ENCODE assay signal across 15 mouse cellular contexts in genomic region chr6:78553008-78553698, GRCm38 (mm10).
A peak's percentile ranks its signal among the peaks of the same experiment; 100 is the strongest.
DNase-seq lines count a peak whose midpoint lies in the region; ATAC-seq lines count a peak whose summit lies in the region.
"Had no signal": no experiment of that assay in that cellular context is flagged by ENCODE, and none has a peak within 500 bp of the region (broad histone marks: within the 10 kb centered on the region; RNA-seq: fewer than 3 reads in every experiment).

No protein-coding gene starts in this region.

- H3K9me3 ChIP-seq in hindbrain, embryonic 12.5 days (replicated peaks): no peaks in the 10 kb centered on the region
- H3K9me3 ChIP-seq in hindbrain, embryonic 16.5 days (ENCODE audit: control insufficient read depth, low read length): no peaks in the 10 kb centered on the region
- H3K9me3 ChIP-seq: forebrain, embryonic 15.5 days had no signal

- no peak overlapping the region for H3K9ac ChIP-seq in hindbrain, embryonic 12.5 days
- H3K9ac ChIP-seq in hindbrain, embryonic 16.5 days (ENCODE audit: low read depth, low read length): no peak overlapping the region
- H3K9ac ChIP-seq: forebrain, embryonic 15.5 days had no signal

- DNase-seq in retina, embryonic 14.5 days (ENCODE audit: low spot score): peak; percentile 10
- no peak for DNase-seq in retina, postnatal 1 day
- DNase-seq in layer of hippocampus, postnatal 14 days (ENCODE audit: low spot score in 2 of 2): peak; percentile 41 to 81
- peak; percentile 10 for DNase-seq in telencephalon, adult 2 months (ENCODE audit: low read depth, low spot score)
- no peak for DNase-seq in cerebellum, adult 11-12 months
- DNase-seq: cerebellum, adult 2 months; heart, adult 18-20 months; lung, adult 2 months; thymus, adult 18-20 months had no signal

- ATAC-seq in hindbrain, embryonic 12.5 days (ENCODE audit: low FRiP score): peak; percentile 37; the same call in 1 of the 2 replicates
- ATAC-seq in hindbrain, embryonic 16.5 days: no peak
- ATAC-seq in inflammation-experienced regulatory T-cells, adult 6 months: no peak
- ATAC-seq: Patski had no signal

- H3K27ac ChIP-seq in hindbrain, embryonic 12.5 days: no peak overlapping the region
- no peak overlapping the region for H3K27ac ChIP-seq in hindbrain, embryonic 16.5 days (ENCODE audit: low read depth, low read length)
- H3K27ac ChIP-seq: forebrain, embryonic 15.5 days; macrophage had no signal

- H3K27me3 ChIP-seq in hindbrain, embryonic 12.5 days: no peaks in the 10 kb centered on the region
- no peaks in the 10 kb centered on the region for H3K27me3 ChIP-seq in hindbrain, embryonic 16.5 days (replicated peaks; ENCODE audit: control insufficient read depth, insufficient read depth, low read length)
- H3K27me3 ChIP-seq: forebrain, embryonic 15.5 days had no signal

- H3K4me1 ChIP-seq in hindbrain, embryonic 12.5 days: peaks cover 8% of the 10 kb centered on the region; the same call in 1 of the 2 replicates
- H3K4me1 ChIP-seq in hindbrain, embryonic 16.5 days (ENCODE audit: control insufficient read depth, insufficient read depth, low read depth, low read length): peaks cover 3% of the 10 kb centered on the region; the same call in 1 of the 2 replicates

- WGBS in hindbrain, embryonic 12.5 days: 37% methylated on average over 11 of the region's 11 CpGs
- 25% methylated on average over 11 of the region's 11 CpGs for WGBS in hindbrain, embryonic 16.5 days

- H3K4me3 ChIP-seq in hindbrain, embryonic 12.5 days: no peak overlapping the region
- H3K4me3 ChIP-seq in hindbrain, embryonic 16.5 days (ENCODE audit: low read length): no peak overlapping the region
- H3K4me3 ChIP-seq: forebrain, embryonic 15.5 days had no signal

- no peak overlapping the region for H3K4me2 ChIP-seq in hindbrain, embryonic 12.5 days (replicated peaks)
- no peak overlapping the region for H3K4me2 ChIP-seq in hindbrain, embryonic 16.5 days (ENCODE audit: low read length)
- H3K4me2 ChIP-seq: forebrain, embryonic 15.5 days had no signal

- no peaks in the 10 kb centered on the region for H3K36me3 ChIP-seq in hindbrain, embryonic 12.5 days
- H3K36me3 ChIP-seq in hindbrain, embryonic 16.5 days (ENCODE audit: control insufficient read depth, insufficient read depth, low read length): no peaks in the 10 kb centered on the region
- H3K36me3 ChIP-seq: forebrain, embryonic 15.5 days had no signal

Comparison
In these comparisons a context has a peak if more than half of its experiments do, and no peak if none do; other contexts are left out.
1. DNase-seq: peak in retina, embryonic 14.5 days (single experiment), layer of hippocampus, postnatal 14 days (2 of 2) and telencephalon, adult 2 months (single experiment); none in retina, postnatal 1 day (single experiment) and cerebellum, adult 11-12 months (single experiment).